Mouse (Mus musculus) MEL (cell line): Measurements from ENCODE around the gene Atp8b4.

ENCODE experiments used
- CTCF ChIP-seq, 3 experiments: IDR thresholded peaks in 2 of 3; conservative IDR thresholded peaks in 1 of 3; 2 replicates each; pipeline ENCODE4 v1.5.1; 2011 to 2012; ENCODE audit warnings: low read length in 3 of 3, low read depth in 2 of 3, mild to moderate bottlenecking in 2 of 3, improper control_type of control experiment in 1 of 3, inconsistent platforms in 1 of 3, mixed read lengths in 1 of 3, moderate library complexity in 1 of 3; ENCODE audit not compliant: control insufficient read depth in 1 of 3, insufficient read depth in 1 of 3, poor library complexity in 1 of 3, severe bottlenecking in 1 of 3
- ETS1 ChIP-seq: IDR thresholded peaks from 2 replicates; pipeline ENCODE4 v1.6.1; 2012; ENCODE audit warnings: low read depth, mild to moderate bottlenecking, inconsistent platforms, low read length, improper control_type of control experiment, moderate library complexity
- MAX ChIP-seq: IDR thresholded peaks from 2 replicates; pipeline ENCODE4 v1.6.1; 2011; ENCODE audit warnings: low read length, improper control_type of control experiment
- MYB ChIP-seq: IDR thresholded peaks from 2 replicates; pipeline ENCODE4 v1.6.1; 2011; ENCODE audit warnings: mild to moderate bottlenecking, low read depth, low read length, improper control_type of control experiment
- TAL1 ChIP-seq: IDR thresholded peaks from 2 replicates; pipeline ENCODE4 v1.6.1; 2012; ENCODE audit warnings: mild to moderate bottlenecking, inconsistent platforms, low read length, moderate library complexity, mixed read lengths
- ZC3H11A ChIP-seq: IDR thresholded peaks from 2 replicates; pipeline ENCODE4 v1.6.1; 2012; ENCODE audit warnings: low read depth, mild to moderate bottlenecking, inconsistent platforms, low read length, improper control_type of control experiment
- ZNF384 ChIP-seq: IDR thresholded peaks from 2 replicates; pipeline ENCODE4 v1.6.1; 2012; ENCODE audit warnings: low read depth, mild to moderate bottlenecking, inconsistent platforms, low read length, improper control_type of control experiment

DNA sequence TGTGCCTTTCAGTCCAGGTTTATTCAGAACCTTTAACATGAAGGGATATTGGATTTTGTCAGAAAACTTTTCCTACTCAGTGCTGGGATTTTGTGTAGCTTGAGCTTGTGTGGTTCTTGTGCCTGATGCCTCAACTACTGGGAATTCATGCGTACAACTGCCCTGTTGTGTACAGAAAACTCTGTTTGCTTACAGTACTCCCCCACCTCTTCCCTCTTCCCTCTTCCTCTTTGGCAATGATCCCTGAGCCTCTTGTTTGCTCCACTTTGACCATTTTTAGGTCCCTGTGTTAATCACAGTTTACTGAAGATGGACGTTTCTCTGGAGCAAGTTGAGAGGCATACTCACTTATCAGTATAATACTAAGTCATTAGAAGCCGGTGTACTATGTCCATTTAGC lies 45.9 kb upstream of the Atp8b4 start:
- TF ChIP-seq CTCF (IDR thresholded peaks at IDR 0.05 in 2 of 3, conservative IDR thresholded peaks at IDR 0.05 in 1 of 3; ENCODE audit: control insufficient read depth in 1 of 3, insufficient read depth in 1 of 3, low read depth in 2 of 3, low read length in 3 of 3, poor library complexity in 1 of 3, severe bottlenecking in 1 of 3) (no peak), TAL1 (no peak), MAX (no peak), ZC3H11A (no peak), ZNF384 (no peak), MYB (no peak), ETS1 (no peak)
